Mouse (Mus musculus) limb, embryonic 12.5 days (tissue): ENCODE data around the gene Homer2. TPM values are rescaled to one million over a fixed set of nuclear protein-coding genes. Genes with fewer than 3 reads are reported as not detected.

ENCODE experiments used
- ATAC-seq: fragments of 200-750 bp; cut with Nextera tagmentation; 2 replicates; pipeline ENCODE4 v1.8.0; 2017; ENCODE audit warnings: low read depth, moderate TSS enrichment; ENCODE audit not compliant: insufficient number of reproducible peaks, insufficient read depth, low FRiP score, low TSS enrichment
- H3K27ac ChIP-seq: fragments of 300-500 bp; sonication (generic); 2 replicates; pipeline ENCODE4 v1.5.1; 2016; ENCODE audit warnings: mild to moderate bottlenecking, moderate library complexity
- H3K27me3 ChIP-seq: fragments of 300-500 bp; sonication (generic); 2 replicates; pipeline ENCODE4 v1.6.1; 2016; ENCODE audit warnings: mild to moderate bottlenecking, moderate library complexity
- H3K36me3 ChIP-seq: fragments of 300-500 bp; sonication (generic); 2 replicates; pipeline ENCODE4 v1.6.1; 2016; ENCODE audit warnings: mild to moderate bottlenecking, moderate library complexity
- H3K4me1 ChIP-seq: fragments of 300-500 bp; sonication (generic); replicated peaks from 2 replicates; pipeline ENCODE4 v1.6.1; 2016
- H3K4me2 ChIP-seq: fragments of 300-500 bp; sonication (generic); 2 replicates; pipeline ENCODE4 v1.6.1; 2016; ENCODE audit warnings: mild to moderate bottlenecking, moderate library complexity
- H3K4me3 ChIP-seq: fragments of 300-500 bp; sonication (generic); replicated peaks from 2 replicates; pipeline ENCODE4 v1.5.1; 2016; ENCODE audit warnings: mild to moderate bottlenecking
- H3K9ac ChIP-seq: fragments of 300-500 bp; sonication (generic); replicated peaks from 2 replicates; pipeline ENCODE4 v1.6.1; 2016; ENCODE audit warnings: mild to moderate bottlenecking, moderate library complexity
- H3K9me3 ChIP-seq: fragments of 300-500 bp; sonication (generic); 2 replicates; pipeline ENCODE4 v1.6.1; 2016; ENCODE audit warnings: mild to moderate bottlenecking, moderate library complexity
- WGBS: fragments of 180-500 bp; shearing (Covaris S2); methylation state at CpG from one replicate; pipeline ENCODE4 v1.1.7; 2016; 5-methylcytosine and 5-hydroxymethylcytosine counted together
- polyA plus RNA-seq: library from polyadenylated mRNA; unstranded; fragments of >200 nt; fragmentation: Nextera tagmentation; extraction: Ambion mirVana; gene quantifications from 2 replicates; pipeline ENCODE4 v1.2.1, GENCODE M21; 2016

Homer2 gene
- polyA plus RNA-seq, 1 experiment from 2014 or later = 46.7 TPM

DNA sequence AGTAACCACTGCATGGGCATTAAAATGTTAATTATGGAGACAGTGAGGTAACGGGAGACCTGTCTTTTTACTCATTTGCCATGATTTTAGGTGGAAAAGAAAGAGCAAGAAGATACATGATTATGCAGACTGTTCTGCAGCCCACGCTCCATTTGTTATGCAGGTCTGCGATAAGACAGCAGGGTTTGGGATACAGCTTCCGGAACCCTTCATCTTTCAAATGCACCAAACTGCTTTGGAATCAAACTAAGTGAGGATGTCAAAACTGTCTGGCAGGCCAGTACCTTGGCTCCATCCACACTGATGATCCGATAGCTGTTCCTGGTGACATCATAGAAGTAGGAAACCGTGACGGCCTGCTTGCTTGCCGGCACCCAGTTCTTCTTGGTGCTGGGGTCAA, 58.1 kb downstream of the Homer2 start:
- H3K9me3 ChIP-seq = no peaks in the 10 kb centered on the region
- no peak overlapping the region for H3K9ac ChIP-seq
- H3K36me3 ChIP-seq = no peaks in the 10 kb centered on the region
- 89% methylated on average over 8 of the region's 8 CpGs for WGBS
- ATAC-seq = no peak
- peaks cover 37% of the 10 kb centered on the region for H3K4me1 ChIP-seq
- no peak overlapping the region for H3K4me2 ChIP-seq
- H3K27me3 ChIP-seq = peaks cover 3% of the 10 kb centered on the region; the same call in 1 of the 2 replicates
- no peak overlapping the region for H3K4me3 ChIP-seq
- no peak overlapping the region for H3K27ac ChIP-seq

GRCm38 (mm10) chr7:81647959-81648358, 59.4 kb downstream of the Homer2 start:
- Histone ChIP-seq H3K9ac (no peak overlapping the region), H3K36me3 (no peaks in the 10 kb centered on the region), H3K27me3 (peaks cover 3% of the 10 kb centered on the region; the same call in 1 of the 2 replicates), H3K4me3 (no peak overlapping the region), H3K4me1 (peaks cover 24% of the 10 kb centered on the region), H3K9me3 (no peaks in the 10 kb centered on the region), H3K27ac (no peak overlapping the region), H3K4me2 (no peak overlapping the region)
- 69% methylated on average over 5 of the region's 5 CpGs for WGBS
- ATAC-seq = no peak

- H3K9me3 ChIP-seq = no peaks in the 10 kb centered on the region
- H3K4me3 ChIP-seq = no peak overlapping the region
- H3K4me1 ChIP-seq = no peaks in the 10 kb centered on the region
- 76% methylated on average over 7 of the region's 7 CpGs for WGBS
- no peak overlapping the region for H3K27ac ChIP-seq
- no peak overlapping the region for H3K9ac ChIP-seq
- H3K36me3 ChIP-seq = no peaks in the 10 kb centered on the region
- peaks cover 3% of the 10 kb centered on the region; the same call in 1 of the 2 replicates for H3K27me3 ChIP-seq
- no peak for ATAC-seq
- no peak overlapping the region for H3K4me2 ChIP-seq
Measured at GRCm38 (mm10) chr7:81644551-81645235, 62.6 kb downstream of the Homer2 start.

DNA sequence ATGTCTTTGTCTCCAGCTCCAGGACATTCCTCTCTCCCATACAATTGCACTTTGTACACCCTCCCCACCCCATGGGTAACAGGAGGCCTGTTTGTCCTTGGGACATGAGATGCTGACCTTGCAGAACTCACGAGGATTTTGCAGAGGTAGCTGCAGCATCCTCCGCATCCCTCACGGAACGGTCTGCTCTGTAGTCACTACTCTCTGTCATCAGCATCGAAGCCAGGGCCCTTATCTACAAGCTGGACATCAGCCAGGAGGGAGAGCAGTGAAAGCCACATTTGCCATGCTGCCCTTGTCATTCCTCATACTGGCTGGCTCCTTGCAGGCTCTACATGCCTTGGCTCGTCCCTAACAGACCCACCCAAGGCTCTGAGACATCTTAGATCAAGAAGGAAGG, 66.2 kb downstream of the Homer2 start:
- WGBS = 81% methylated on average over 6 of the region's 6 CpGs
- Histone ChIP-seq H3K36me3 (no peaks in the 10 kb centered on the region), H3K27ac (no peak overlapping the region), H3K4me1 (no peaks in the 10 kb centered on the region), H3K9ac (no peak overlapping the region), H3K27me3 (no peaks in the 10 kb centered on the region; the same call in 1 of the 2 replicates), H3K4me2 (no peak overlapping the region), H3K4me3 (no peak overlapping the region), H3K9me3 (no peaks in the 10 kb centered on the region)
- ATAC-seq = no peak

- Histone ChIP-seq H3K36me3 (peaks cover 5% of the 10 kb centered on the region), H3K27me3 (no peaks in the 10 kb centered on the region), H3K4me1 (no peaks in the 10 kb centered on the region), H3K4me3 (no peak overlapping the region), H3K4me2 (no peak overlapping the region), H3K9ac (no peak overlapping the region), H3K9me3 (peaks cover 6% of the 10 kb centered on the region; the same call in 1 of the 2 replicates), H3K27ac (no peak overlapping the region)
- ATAC-seq = no peak
- WGBS = 83% methylated on average over 6 of the region's 6 CpGs
Measured at GRCm38 (mm10) chr7:81632586-81632985, 74.7 kb downstream of the Homer2 start.

DNA sequence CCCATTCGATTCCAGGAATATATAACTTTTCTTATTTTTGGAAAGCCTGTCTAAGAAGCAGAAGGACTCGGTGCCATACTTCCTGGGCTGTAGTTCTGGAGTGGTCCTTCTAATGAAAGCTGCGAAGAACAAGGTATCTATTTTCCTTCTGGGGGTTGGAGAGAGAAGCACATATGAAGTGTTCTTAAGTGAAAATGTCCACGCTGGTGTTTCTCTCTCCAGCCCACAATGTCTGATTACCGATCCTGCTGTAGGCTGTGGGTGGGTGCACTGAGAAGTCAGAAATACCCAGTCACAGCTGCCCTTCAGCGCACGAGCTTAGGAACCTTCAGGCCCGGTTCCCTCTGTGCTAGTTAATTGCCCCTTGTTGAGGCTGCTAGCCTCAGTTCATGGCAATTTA, 76.1 kb downstream of the Homer2 start:
- no peak overlapping the region for H3K4me2 ChIP-seq
- H3K27ac ChIP-seq = no peak overlapping the region
- H3K4me1 ChIP-seq = no peaks in the 10 kb centered on the region
- H3K4me3 ChIP-seq = no peak overlapping the region
- H3K9ac ChIP-seq = no peak overlapping the region
- H3K9me3 ChIP-seq = peaks cover 10% of the 10 kb centered on the region; the same call in 1 of the 2 replicates
- WGBS = 84% methylated on average over 8 of the region's 8 CpGs
- no peaks in the 10 kb centered on the region for H3K27me3 ChIP-seq
- H3K36me3 ChIP-seq = peaks cover 5% of the 10 kb centered on the region
- no peak for ATAC-seq

DNA sequence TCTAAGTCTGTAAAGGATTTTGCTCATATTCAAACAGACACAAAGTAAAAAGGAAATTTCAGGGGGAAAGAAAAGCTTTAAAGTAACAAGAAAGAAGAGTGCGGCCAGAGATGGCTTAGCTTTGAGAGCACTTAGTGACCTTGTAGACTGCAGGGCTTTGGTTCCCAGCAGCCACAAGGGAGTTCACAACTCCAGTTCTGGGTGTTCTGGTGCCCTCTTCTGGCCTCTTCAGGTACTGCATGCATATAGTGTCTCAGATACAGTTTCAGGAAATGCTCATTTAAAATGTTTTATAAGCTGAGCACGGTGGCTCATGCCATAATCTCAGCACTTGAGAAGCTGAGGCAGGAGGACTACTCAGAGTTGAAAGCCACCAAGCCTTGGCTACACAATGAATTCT, 80.9 kb downstream of the Homer2 start:
- Histone ChIP-seq H3K36me3 (peaks cover 5% of the 10 kb centered on the region), H3K9me3 (peaks cover 20% of the 10 kb centered on the region; the same call in 1 of the 2 replicates), H3K9ac (no peak overlapping the region), H3K4me3 (no peak overlapping the region), H3K4me1 (no peaks in the 10 kb centered on the region), H3K27ac (no peak overlapping the region), H3K27me3 (no peaks in the 10 kb centered on the region), H3K4me2 (no peak overlapping the region)
- WGBS = 78% methylated on average over 2 of the region's 2 CpGs
- no peak for ATAC-seq

DNA sequence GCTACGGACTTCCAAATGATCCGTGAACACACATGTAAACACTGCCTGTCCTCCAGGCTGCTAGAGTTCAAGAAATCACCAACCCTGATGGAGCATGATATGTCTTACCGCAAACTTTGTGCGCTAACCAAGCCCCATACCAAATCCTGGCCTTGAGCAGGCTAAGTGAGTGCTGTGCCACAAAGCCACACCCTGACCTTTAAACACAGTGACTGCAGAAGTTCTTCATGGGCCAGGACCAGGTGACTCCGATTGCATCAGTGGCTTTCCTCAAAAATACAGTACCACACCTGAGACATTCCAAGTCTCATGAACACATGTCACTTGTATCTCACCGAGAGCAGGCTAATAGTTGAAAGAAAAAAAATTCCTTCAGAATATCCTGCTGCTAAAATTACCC, 83.6 kb downstream of the Homer2 start:
- no peak overlapping the region for H3K4me2 ChIP-seq
- H3K9ac ChIP-seq = no peak overlapping the region
- no peak overlapping the region for H3K27ac ChIP-seq
- no peak for ATAC-seq
- H3K4me3 ChIP-seq = no peak overlapping the region
- no peaks in the 10 kb centered on the region for H3K4me1 ChIP-seq
- H3K9me3 ChIP-seq = peaks cover 14% of the 10 kb centered on the region; the same call in 1 of the 2 replicates
- 88% methylated on average over 6 of the region's 6 CpGs for WGBS
- H3K36me3 ChIP-seq = no peaks in the 10 kb centered on the region
- H3K27me3 ChIP-seq = no peaks in the 10 kb centered on the region

- no peak for ATAC-seq
- 84% methylated on average over 4 of the region's 4 CpGs for whole genome bisulfite sequencing
- no peaks in the 10 kb centered on the region for H3K4me1 ChIP-seq
- H3K4me2 ChIP-seq = no peak overlapping the region
- H3K4me3 ChIP-seq = no peak overlapping the region
- H3K9ac ChIP-seq = no peak overlapping the region
- no peaks in the 10 kb centered on the region for H3K36me3 ChIP-seq
- H3K9me3 ChIP-seq = peaks cover 14% of the 10 kb centered on the region; the same call in 1 of the 2 replicates
- no peaks in the 10 kb centered on the region for H3K27me3 ChIP-seq
- H3K27ac ChIP-seq = no peak overlapping the region
Measured at GRCm38 (mm10) chr7:81622793-81623192, 84.5 kb downstream of the Homer2 start.

GRCm38 (mm10) chr7:81615031-81615430, 92.3 kb downstream of the Homer2 start:
- 80% methylated on average over 9 of the region's 9 CpGs for WGBS
- Histone ChIP-seq H3K36me3 (peaks cover 24% of the 10 kb centered on the region; the same call in 1 of the 2 replicates), H3K4me1 (no peaks in the 10 kb centered on the region), H3K9me3 (no peaks in the 10 kb centered on the region), H3K4me3 (no peak overlapping the region), H3K27me3 (no peaks in the 10 kb centered on the region), H3K27ac (no peak overlapping the region), H3K9ac (no peak overlapping the region), H3K4me2 (no peak overlapping the region)
- ATAC-seq = no peak

DNA sequence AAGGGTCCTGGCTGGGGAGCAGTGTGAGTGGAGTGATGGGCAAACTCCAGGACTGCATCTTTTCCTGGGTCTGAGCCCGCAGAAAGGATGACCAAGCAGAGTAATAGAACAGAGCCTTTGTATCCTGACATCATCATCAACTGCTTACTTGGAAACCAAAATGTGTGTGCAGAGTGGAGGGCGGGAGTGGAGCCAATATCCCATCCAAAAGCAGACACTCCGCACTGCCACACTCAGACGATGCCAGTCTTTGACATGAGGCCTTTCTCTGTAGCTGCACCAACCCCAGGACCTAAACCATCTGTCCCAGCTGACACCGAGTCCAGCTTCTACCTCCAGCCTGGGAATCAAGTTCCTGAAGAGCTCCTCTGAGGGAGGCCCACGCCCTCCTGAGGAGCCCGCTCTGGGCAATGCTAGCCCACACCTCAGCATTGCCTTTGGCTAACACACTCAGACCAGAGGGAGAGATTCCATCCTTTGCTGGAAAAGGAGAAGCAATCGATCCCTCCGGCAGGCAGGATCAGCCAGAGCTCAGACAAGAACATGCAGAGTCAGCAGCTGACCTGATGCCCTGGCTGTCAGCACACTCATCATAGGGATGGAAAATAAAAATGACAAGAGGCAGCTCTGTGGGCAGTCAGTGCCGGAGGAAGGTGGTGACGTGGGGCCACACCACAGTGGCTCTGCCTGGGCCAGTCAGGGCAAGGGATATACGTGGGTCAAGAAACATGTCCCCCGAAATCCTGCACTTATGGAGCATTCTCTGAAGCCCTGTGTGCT, 94.3 kb downstream of the Homer2 start:
- no peak overlapping the region for H3K9ac ChIP-seq
- no peaks in the 10 kb centered on the region for H3K9me3 ChIP-seq
- WGBS = 86% methylated on average over 13 of the region's 13 CpGs
- H3K4me2 ChIP-seq = no peak overlapping the region
- H3K4me3 ChIP-seq = no peak overlapping the region
- peaks cover 24% of the 10 kb centered on the region; the same call in 1 of the 2 replicates for H3K36me3 ChIP-seq
- no peak overlapping the region for H3K27ac ChIP-seq
- ATAC-seq = no peak
- H3K27me3 ChIP-seq = no peaks in the 10 kb centered on the region
- H3K4me1 ChIP-seq = no peaks in the 10 kb centered on the region
